Mouse (Mus musculus) liver, adult 2 months (tissue): ENCODE results near the gene Cc2d2a. TPM values are rescaled to one million over a fixed set of nuclear protein-coding genes. Genes with fewer than 3 reads are reported as not detected.

Experiments used
- DNase-seq: peaks from one replicate; pipeline ENCODE4 v3.0.0-alpha.2; 2011; ENCODE audit warnings: low read depth, low spot score; ENCODE audit errors: extremely low read depth
- H3K27ac ChIP-seq: fragments of 200-500 bp; replicated peaks from 2 replicates; pipeline ENCODE4 v1.5.1; 2012; ENCODE audit warnings: low read depth, mild to moderate bottlenecking, control low read depth, inconsistent platforms, low read length; ENCODE audit not compliant: insufficient read depth
- H3K27me3 ChIP-seq: fragments of 200-500 bp; 2 replicates; pipeline ENCODE4 v1.6.1; 2012; ENCODE audit warnings: mild to moderate bottlenecking, moderate library complexity, low read length, inconsistent platforms; ENCODE audit not compliant: control insufficient read depth, insufficient read depth
- H3K36me3 ChIP-seq: fragments of 200-500 bp; 2 replicates; pipeline ENCODE4 v1.6.1; 2012; ENCODE audit warnings: low read length, inconsistent platforms; ENCODE audit not compliant: control insufficient read depth, insufficient read depth
- H3K4me1 ChIP-seq: fragments of 200-500 bp; 2 replicates; pipeline ENCODE4 v1.6.1; 2011; ENCODE audit warnings: low read length; ENCODE audit not compliant: control insufficient read depth, insufficient read depth
- H3K4me3 ChIP-seq: fragments of 200-500 bp; 2 replicates; pipeline ENCODE4 v1.5.1; 2011; ENCODE audit warnings: low read depth, mild to moderate bottlenecking, control low read depth, low read length, moderate library complexity; ENCODE audit not compliant: insufficient read depth
- H3K79me2 ChIP-seq: fragments of 200-500 bp; 2 replicates; pipeline ENCODE4 v1.6.1; 2012; ENCODE audit warnings: inconsistent platforms, mild to moderate bottlenecking, low read length, moderate library complexity; ENCODE audit not compliant: control insufficient read depth, insufficient read depth
- H3K9ac ChIP-seq: fragments of 200-500 bp; 2 replicates; pipeline ENCODE4 v1.6.1; 2012; ENCODE audit warnings: low read depth, mild to moderate bottlenecking, control low read depth, inconsistent platforms, low read length
- CTCF ChIP-seq: fragments of 200-500 bp; IDR thresholded peaks from 2 replicates; pipeline ENCODE4 v1.5.1; 2011; ENCODE audit warnings: low read depth, low read length, control low read depth
- POLR2A ChIP-seq: fragments of 200-500 bp; IDR thresholded peaks from 2 replicates; pipeline ENCODE4 v1.6.1; 2011; ENCODE audit warnings: low read length, control low read depth; ENCODE audit not compliant: insufficient read depth; ENCODE audit errors: extremely low read depth
- WGBS: fragments of 180-500 bp; shearing (Covaris S2); methylation state at CpG from one replicate; pipeline ENCODE4 v1.1.7; 2018; 5-methylcytosine and 5-hydroxymethylcytosine counted together
- polyA plus RNA-seq: library from polyadenylated mRNA; depleted of rRNA; stranded (reverse); fragments of >200 nt; gene quantifications from 2 replicates; pipeline ENCODE4 v1.2.3, GENCODE M21; 2012; rRNA removed
- total RNA-seq: library from RNA; depleted of rRNA; stranded (reverse); fragments of >200 nt; gene quantifications from 2 replicates; pipeline ENCODE4 v1.2.3, GENCODE M21; 2014; rRNA removed

Cc2d2a gene
- total RNA-seq (3.1 and 3.2 TPM in 2 replicates), polyA plus RNA-seq (0.85 and 0.93 TPM in 2 replicates)

DNA sequence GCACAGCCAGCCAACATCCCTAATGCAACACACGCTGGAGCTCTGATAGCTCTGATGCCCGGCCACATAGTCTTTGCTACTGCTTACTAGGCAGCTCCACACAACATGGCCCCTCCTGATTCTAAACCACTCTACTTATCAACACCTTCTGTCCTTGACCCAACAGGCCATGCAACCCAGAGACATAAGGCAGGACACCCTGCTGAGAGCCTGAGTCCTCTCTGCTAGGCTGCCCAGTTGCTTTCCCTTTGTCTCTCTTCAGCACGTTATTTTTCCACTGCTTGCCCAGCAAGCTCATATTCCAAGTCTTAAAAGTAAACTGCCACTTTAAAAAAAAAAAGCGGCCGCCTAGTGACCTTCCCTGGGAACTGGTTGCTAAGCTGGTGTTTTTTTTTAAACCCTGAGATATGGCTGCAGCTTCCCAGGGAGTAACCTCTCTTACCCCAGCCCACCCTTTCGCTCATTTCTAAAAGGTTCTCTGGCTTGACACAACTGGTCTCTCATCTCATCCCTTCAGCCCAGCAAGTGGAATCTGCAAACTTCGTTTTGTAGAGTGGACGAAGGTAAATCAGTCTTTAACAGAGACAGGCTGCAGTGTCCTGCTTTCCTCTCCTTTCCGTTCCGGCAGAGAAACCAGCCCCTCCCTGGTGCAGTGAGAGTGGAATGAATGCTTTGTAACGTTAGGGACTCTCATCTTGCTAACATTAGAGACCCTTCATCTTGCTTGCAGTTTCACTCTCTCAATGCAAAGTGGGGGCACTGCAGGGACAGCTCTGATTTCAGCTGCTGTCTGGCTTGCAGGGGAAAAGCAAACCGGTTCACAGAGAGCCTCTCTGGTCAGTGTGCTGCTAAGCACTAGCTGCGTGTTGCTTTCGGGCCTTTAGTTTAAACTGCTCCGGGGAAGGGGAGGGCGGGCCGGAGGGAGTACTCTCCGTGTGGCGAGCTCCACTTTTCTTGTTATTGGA is at the start of gene Cc2d2a:
Gene Cc2d2a (plus strand): TSS at position 350 of the 965 bp plus-strand sequence.
- Histone ChIP-seq H3K4me3 (peak within 1 kb of the TSS; percentile 36), H3K27me3 (no peaks in the 10 kb centered on the region), H3K79me2 (no peaks in the 10 kb centered on the region), H3K36me3 (no peaks in the 10 kb centered on the region), H3K9ac (peak within 1 kb of the TSS; percentile 41), H3K4me1 (no peaks in the 10 kb centered on the region), H3K27ac (0 out of 2 replicates have a peak within 1 kb of the TSS, but pooled peaks have one; percentile 0)
- DNase-seq = peak; percentile 63
- TF ChIP-seq CTCF (no peak), POLR2A (no peak)
- 6% methylated on average over 19 of the region's 19 CpGs for WGBS

DNA sequence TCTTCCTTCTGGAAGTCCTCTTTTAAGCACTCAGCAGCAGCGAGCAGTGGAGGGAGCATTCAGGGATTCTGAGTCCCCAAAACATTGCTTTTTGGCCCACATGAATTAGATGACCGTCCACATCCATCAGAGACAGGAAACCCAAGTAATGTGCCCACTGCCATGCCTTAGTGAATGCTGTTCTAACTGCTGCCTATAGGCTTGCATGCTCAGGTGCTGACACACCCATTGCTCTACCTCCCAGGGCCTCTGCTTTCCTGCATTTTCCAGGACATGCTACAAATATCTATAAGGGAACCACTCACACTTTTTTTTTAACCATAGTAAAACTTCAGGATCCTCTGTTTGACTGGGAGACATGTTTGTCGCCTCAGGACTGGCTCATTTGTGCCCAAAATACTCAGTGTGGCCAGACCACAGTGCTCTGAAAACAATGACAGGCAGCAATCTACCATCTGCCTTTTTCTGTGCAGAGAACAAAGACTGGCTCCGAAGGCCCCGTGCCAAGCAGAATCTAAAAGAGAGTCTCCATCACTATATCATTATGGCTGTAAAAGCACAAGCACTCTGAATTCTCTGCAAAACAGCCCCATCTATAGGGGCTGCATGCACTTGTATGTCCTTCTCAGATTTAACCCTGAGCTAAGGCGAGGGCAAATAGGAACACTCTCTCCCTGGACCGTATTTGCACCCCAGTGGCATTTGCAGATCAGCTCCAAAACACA is 40.4 kb upstream of the Cc2d2a start:
- WGBS = 65% methylated on average over 7 of the region's 7 CpGs
- DNase-seq = no peak
- TF ChIP-seq POLR2A = no peak
- no peak for TF ChIP-seq CTCF

DNA sequence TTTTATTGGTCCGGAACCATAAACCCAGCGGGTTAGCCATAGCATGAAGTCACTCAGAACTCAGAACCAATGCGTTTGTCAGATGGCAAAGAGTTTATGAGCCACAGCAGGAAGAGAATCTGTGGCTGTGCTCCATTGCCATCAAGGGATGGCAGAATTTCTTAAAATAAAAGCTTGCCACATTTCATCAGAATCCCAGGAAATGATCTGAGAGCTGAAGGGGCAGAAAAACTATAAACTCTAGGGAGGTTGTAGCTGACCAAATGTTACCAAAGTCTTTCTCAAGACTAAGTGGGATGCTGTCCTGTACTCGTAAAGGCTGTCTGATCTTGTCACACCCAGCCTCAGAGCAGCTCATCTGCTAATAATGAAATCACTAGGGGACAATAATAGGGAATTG is 36.7 kb upstream of the Cc2d2a start:
- TF ChIP-seq POLR2A = no peak
- TF ChIP-seq CTCF = no peak
- Histone ChIP-seq H3K4me1 (no peaks in the 10 kb centered on the region), H3K36me3 (no peaks in the 10 kb centered on the region), H3K27me3 (no peaks in the 10 kb centered on the region), H3K79me2 (no peaks in the 10 kb centered on the region), H3K9ac (no peak overlapping the region), H3K27ac (no peak overlapping the region), H3K4me3 (no peak overlapping the region)
- WGBS = 83% methylated on average over 4 of the region's 4 CpGs
- DNase-seq = no peak

More for the DNA sequence above, 40.4 kb upstream of the Cc2d2a start:
- Histone ChIP-seq H3K27ac (no peak overlapping the region), H3K36me3 (no peaks in the 10 kb centered on the region), H3K4me1 (no peaks in the 10 kb centered on the region), H3K79me2 (no peaks in the 10 kb centered on the region), H3K4me3 (no peak overlapping the region), H3K27me3 (no peaks in the 10 kb centered on the region), H3K9ac (no peak overlapping the region)

DNA sequence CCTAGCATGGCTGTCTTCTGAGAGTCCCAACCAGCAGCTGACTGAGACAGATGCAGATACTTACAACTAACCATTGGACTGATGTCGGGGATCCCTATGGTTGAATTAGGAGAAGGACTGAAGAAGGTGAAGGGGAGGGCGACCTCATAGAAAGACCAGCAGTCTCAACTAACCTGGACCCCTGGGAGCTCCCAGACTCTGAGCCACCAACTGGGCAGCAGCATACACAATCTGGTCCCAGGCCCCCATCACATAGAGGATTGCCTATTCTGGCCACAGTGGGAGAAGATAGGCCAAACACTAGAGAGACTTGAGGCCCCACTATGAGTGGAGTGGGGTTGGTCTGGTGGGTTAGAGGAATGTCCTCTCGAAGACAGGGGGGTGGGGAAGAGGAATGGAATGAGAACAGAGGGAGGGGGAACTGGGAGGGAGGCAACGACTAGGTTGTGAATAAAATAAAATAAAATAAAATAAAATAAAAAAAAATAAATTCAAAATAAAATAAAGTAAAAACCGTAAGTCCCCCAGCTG is 28.0 kb upstream of the Cc2d2a start:
- H3K9ac ChIP-seq = no peak overlapping the region
- DNase-seq = no peak
- H3K4me3 ChIP-seq = no peak overlapping the region
- no peak overlapping the region for H3K27ac ChIP-seq
- H3K27me3 ChIP-seq = no peaks in the 10 kb centered on the region
- H3K4me1 ChIP-seq = no peaks in the 10 kb centered on the region
- WGBS = 81% methylated on average over 5 of the region's 5 CpGs
- H3K36me3 ChIP-seq = no peaks in the 10 kb centered on the region
- H3K79me2 ChIP-seq = no peaks in the 10 kb centered on the region
- TF ChIP-seq CTCF = no peak
- no peak for TF ChIP-seq POLR2A

DNA sequence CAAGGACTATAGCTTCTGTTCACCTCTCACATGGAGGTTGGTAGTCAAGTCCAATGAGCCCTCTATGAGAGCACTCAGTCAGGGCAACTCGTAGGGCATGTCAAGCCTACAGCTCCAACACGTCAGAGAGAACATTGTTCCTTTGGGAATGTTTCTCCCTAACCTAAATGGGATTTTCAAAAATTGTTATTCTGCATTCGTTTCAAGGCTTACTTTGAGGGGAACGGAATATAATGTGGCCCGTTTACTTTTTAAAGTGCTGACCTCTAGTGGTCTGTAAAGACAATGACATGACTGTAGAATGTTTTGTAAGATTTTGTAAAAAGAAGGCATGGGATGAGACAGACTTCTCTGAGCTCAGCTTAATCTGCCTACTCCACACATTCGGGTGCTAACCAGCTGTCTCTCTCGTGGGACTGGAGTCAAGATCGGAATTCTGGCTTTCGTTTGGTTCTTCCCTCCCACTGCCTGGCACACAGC is 27.5 kb upstream of the Cc2d2a start:
- H3K27me3 ChIP-seq = no peaks in the 10 kb centered on the region
- TF ChIP-seq CTCF = peak; percentile 40
- TF ChIP-seq POLR2A = no peak

More for the DNA sequence above, 27.5 kb upstream of the Cc2d2a start:
- Histone ChIP-seq H3K4me3 (no peak overlapping the region), H3K9ac (no peak overlapping the region), H3K27ac (no peak overlapping the region), H3K36me3 (no peaks in the 10 kb centered on the region), H3K79me2 (no peaks in the 10 kb centered on the region), H3K4me1 (no peaks in the 10 kb centered on the region)
- 33% methylated on average over 9 of the region's 9 CpGs for WGBS
- DNase-seq = peak; percentile 13
